Mouse (Mus musculus) forebrain, embryonic 11.5 days (tissue): ENCODE measurements around the gene Cdc42bpa. TPM values are rescaled to one million over a fixed set of nuclear protein-coding genes. Genes with fewer than 3 reads are reported as not detected.

Experiments used
- ATAC-seq: fragments of 200-750 bp; cut with Nextera tagmentation; replicated peaks from 2 replicates; pipeline ENCODE4 v1.8.0; 2017; ENCODE audit warnings: moderate TSS enrichment; ENCODE audit not compliant: low FRiP score
- DNase-seq: peaks from one replicate; pipeline ENCODE4 v3.0.0-alpha.2; 2017; ENCODE audit warnings: low spot score
- H3K27ac ChIP-seq: fragments of 300-500 bp; sonication (generic); 2 replicates; pipeline ENCODE4 v1.5.1; 2014; ENCODE audit warnings: low read depth, low read length
- H3K27me3 ChIP-seq: fragments of 300-500 bp; sonication (generic); 2 replicates; pipeline ENCODE4 v1.6.1; 2014; ENCODE audit warnings: mild to moderate bottlenecking, low read length, mixed read lengths; ENCODE audit not compliant: control insufficient read depth, insufficient read depth
- H3K36me3 ChIP-seq: fragments of 300-500 bp; sonication (generic); 2 replicates; pipeline ENCODE4 v1.6.1; 2014; ENCODE audit warnings: mild to moderate bottlenecking, low read length, moderate library complexity, mixed read lengths; ENCODE audit not compliant: control insufficient read depth, insufficient read depth
- H3K4me1 ChIP-seq: fragments of 300-500 bp; sonication (generic); replicated peaks from 2 replicates; pipeline ENCODE4 v1.6.1; 2014; ENCODE audit warnings: low read length, mixed read lengths; ENCODE audit not compliant: control insufficient read depth, insufficient read depth
- H3K4me2 ChIP-seq: fragments of 300-500 bp; sonication (generic); 2 replicates; pipeline ENCODE4 v1.6.1; 2014; ENCODE audit warnings: low read depth, mild to moderate bottlenecking, low read length, moderate library complexity, mixed read lengths; ENCODE audit not compliant: severe bottlenecking
- H3K4me3 ChIP-seq: fragments of 300-500 bp; sonication (generic); 2 replicates; pipeline ENCODE4 v1.5.1; 2014; ENCODE audit warnings: low read depth, low read length
- H3K9ac ChIP-seq: fragments of 300-500 bp; sonication (generic); 2 replicates; pipeline ENCODE4 v1.6.1; 2014; ENCODE audit warnings: low read length
- H3K9me3 ChIP-seq: fragments of 300-500 bp; sonication (generic); 2 replicates; pipeline ENCODE4 v1.6.1; 2016; ENCODE audit warnings: low read length, mixed read lengths; ENCODE audit not compliant: control insufficient read depth
- WGBS: fragments of 180-500 bp; shearing (Covaris S2); extraction: QIAGEN DNeasy Blood & Tissue Kit; methylation state at CpG from one replicate; pipeline ENCODE4 v1.1.7; 2014; 5-methylcytosine and 5-hydroxymethylcytosine counted together
- polyA plus RNA-seq: library from polyadenylated mRNA; unstranded; fragments of >200 nt; fragmentation: Nextera tagmentation; extraction: Ambion mirVana; gene quantifications from 2 replicates; pipeline ENCODE4 v1.2.1, GENCODE M21; 2014

The Cdc42bpa gene
- polyA plus RNA-seq, 1 experiment from 2014 or later: 17.1 TPM

DNA sequence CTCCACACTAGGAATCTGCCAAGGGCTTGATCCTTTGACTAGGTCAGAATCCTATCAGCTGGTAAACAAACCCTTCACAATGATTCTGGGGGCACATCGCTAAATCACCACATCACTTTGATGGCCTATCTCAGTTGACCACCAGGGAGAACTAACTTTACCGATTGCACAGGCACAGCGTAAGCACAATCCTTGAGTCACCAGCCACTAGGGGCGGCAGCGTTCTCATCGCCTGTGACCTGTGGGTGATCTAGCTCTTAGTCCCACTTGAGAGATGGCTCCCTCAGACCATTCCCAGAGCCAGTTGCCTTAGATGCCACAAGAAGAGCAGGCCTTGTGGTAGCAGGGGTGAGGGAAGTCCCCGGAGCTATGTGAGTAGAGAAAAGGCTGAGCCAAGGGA, 31.4 kb upstream of the Cdc42bpa start:
- H3K27ac ChIP-seq: no peak overlapping the region
- no peaks in the 10 kb centered on the region for H3K36me3 ChIP-seq
- ATAC-seq (no peak), DNase-seq (peak; percentile 44)
- H3K4me2 ChIP-seq: no peak overlapping the region
- no peak overlapping the region for H3K9ac ChIP-seq
- H3K27me3 ChIP-seq: no peaks in the 10 kb centered on the region
- no peaks in the 10 kb centered on the region for H3K4me1 ChIP-seq
- H3K4me3 ChIP-seq: no peak overlapping the region
- no peaks in the 10 kb centered on the region for H3K9me3 ChIP-seq
- 58% methylated on average over 7 of the region's 7 CpGs for WGBS

DNA sequence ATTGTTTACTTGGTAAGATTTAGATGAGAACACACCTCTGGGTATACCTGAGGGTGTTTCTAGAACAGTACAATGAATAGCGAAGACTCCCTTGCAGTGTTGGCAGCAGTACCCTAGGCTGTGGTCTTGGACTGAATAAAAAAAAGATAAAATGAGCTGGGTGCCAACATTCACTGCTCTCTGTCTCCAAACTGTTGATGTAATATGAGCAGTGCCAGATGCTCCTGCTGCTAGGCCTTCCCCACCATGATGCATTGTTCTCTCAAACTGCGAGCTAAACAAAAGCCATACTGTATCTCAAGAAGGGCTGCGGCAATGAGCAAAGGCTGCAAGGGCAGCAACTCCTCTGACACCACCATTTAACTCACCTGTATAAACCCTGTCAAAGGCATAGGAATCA, 29.0 kb upstream of the Cdc42bpa start:
- H3K27ac ChIP-seq: no peak overlapping the region
- no peaks in the 10 kb centered on the region for H3K27me3 ChIP-seq
- H3K9me3 ChIP-seq: no peaks in the 10 kb centered on the region
- H3K4me1 ChIP-seq: no peaks in the 10 kb centered on the region
- DNase-seq: no peak
- ATAC-seq: no peak
- no peak overlapping the region for H3K9ac ChIP-seq
- H3K36me3 ChIP-seq: no peaks in the 10 kb centered on the region
- WGBS: 78% methylated on average over 3 of the region's 3 CpGs
- H3K4me3 ChIP-seq: no peak overlapping the region
- H3K4me2 ChIP-seq: no peak overlapping the region

DNA sequence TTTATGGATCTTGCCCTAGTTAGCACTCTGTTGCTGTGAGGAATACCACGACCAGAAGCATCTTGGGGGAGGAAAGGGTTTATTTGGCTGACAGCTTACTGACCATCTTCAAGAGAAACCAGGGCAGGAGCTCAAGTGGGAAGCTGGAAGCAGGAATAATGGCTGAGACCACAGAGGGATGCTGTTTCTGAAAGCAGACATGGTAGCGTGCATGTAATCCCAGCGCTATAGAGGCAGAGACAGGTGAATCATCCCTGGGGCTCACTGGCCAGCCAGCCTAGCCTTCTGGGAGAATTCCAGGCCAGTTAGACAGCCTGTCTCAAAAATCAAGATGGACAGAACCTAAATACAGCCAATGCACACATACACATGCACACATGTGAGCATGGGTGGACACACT, 26.2 kb upstream of the Cdc42bpa start:
- no peaks in the 10 kb centered on the region for H3K36me3 ChIP-seq
- H3K4me3 ChIP-seq: no peak overlapping the region
- no peak for DNase-seq
- ATAC-seq: no peak
- 87% methylated on average over 3 of the region's 3 CpGs for WGBS
- H3K27me3 ChIP-seq: no peaks in the 10 kb centered on the region
- no peak overlapping the region for H3K9ac ChIP-seq
- no peak overlapping the region for H3K27ac ChIP-seq
- H3K9me3 ChIP-seq: no peaks in the 10 kb centered on the region
- H3K4me1 ChIP-seq: no peaks in the 10 kb centered on the region
- no peak overlapping the region for H3K4me2 ChIP-seq

- Histone ChIP-seq H3K27me3 (no peaks in the 10 kb centered on the region), H3K4me3 (no peak overlapping the region), H3K4me2 (no peak overlapping the region), H3K4me1 (no peaks in the 10 kb centered on the region; the same call in 1 of the 2 replicates), H3K27ac (no peak overlapping the region), H3K9ac (no peak overlapping the region), H3K9me3 (no peaks in the 10 kb centered on the region), H3K36me3 (no peaks in the 10 kb centered on the region)
- WGBS: 77% methylated on average over 23 of the region's 23 CpGs
- DNase-seq: no peak
- ATAC-seq: no peak
Observed at GRCm38 (mm10) chr1:179940071-179940786, 20.0 kb upstream of the Cdc42bpa start.

DNA sequence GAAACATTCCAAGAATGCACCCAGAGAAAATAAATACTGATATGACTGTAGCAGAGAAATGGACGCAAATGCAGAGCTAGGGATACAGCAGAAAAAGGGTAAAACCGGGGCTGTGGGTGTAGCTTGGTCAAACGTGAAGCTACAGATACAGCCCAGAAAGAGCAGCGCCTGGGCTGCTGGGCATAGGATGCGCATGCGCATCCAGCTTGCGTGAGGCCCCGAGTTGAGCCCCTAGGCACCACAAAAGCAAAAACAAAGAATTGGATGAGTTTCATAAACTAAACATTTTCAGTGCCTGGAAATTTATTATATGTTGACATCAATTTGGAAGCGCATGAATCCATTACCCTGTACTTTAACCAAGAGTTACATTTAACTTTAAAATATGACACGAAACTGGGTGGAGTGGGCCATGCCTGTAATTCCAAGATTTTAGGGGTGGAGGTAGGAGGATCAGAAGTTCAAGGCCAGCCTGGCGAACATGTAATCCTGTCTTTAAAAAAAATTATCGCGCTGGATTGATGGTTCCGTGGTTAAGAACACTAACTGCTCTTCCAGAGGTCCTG, 19.4 kb upstream of the Cdc42bpa start:
- Histone ChIP-seq H3K4me3 (no peak overlapping the region), H3K4me1 (no peaks in the 10 kb centered on the region; the same call in 1 of the 2 replicates), H3K4me2 (no peak overlapping the region), H3K36me3 (no peaks in the 10 kb centered on the region), H3K27me3 (no peaks in the 10 kb centered on the region), H3K27ac (no peak overlapping the region), H3K9ac (no peak overlapping the region), H3K9me3 (no peaks in the 10 kb centered on the region)
- DNase-seq: no peak
- 86% methylated on average over 14 of the region's 14 CpGs for WGBS
- ATAC-seq: no peak

GRCm38 (mm10) chr1:179945017-179945416, 15.3 kb upstream of the Cdc42bpa start:
- no peaks in the 10 kb centered on the region for H3K27me3 ChIP-seq
- WGBS: 89% methylated on average over 10 of the region's 10 CpGs
- H3K4me2 ChIP-seq: no peak overlapping the region
- H3K27ac ChIP-seq: no peak overlapping the region
- no peak for DNase-seq
- no peak for ATAC-seq
- no peaks in the 10 kb centered on the region; the same call in 1 of the 2 replicates for H3K4me1 ChIP-seq
- no peaks in the 10 kb centered on the region for H3K9me3 ChIP-seq
- no peak overlapping the region for H3K4me3 ChIP-seq
- no peaks in the 10 kb centered on the region for H3K36me3 ChIP-seq
- no peak overlapping the region for H3K9ac ChIP-seq

DNA sequence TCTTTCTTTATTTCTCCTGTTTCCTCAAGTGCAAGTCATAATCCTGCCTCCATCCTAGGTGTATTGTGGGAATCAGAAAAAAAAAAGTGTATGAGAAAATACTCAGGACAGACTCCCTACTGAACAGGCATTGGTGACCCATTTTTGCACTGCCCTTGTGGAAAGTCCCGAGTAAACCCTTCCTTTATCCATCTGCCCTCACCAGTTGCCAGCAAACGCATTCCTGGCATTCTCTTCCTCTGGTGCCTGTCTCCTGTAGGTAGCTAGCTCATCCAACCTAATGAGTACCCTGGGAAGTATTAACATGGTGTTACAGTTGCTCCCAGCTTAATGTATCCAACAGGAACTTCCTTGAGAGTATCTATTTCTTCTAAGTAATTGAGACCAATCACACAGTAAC, 13.7 kb upstream of the Cdc42bpa start:
- H3K4me3 ChIP-seq: no peak overlapping the region
- H3K27me3 ChIP-seq: no peaks in the 10 kb centered on the region
- no peak overlapping the region for H3K9ac ChIP-seq
- DNase-seq: no peak
- ATAC-seq: no peak
- 49% methylated on average over 2 of the region's 2 CpGs for WGBS
- no peaks in the 10 kb centered on the region for H3K9me3 ChIP-seq
- H3K27ac ChIP-seq: no peak overlapping the region
- no peak overlapping the region for H3K4me2 ChIP-seq
- no peaks in the 10 kb centered on the region for H3K4me1 ChIP-seq
- H3K36me3 ChIP-seq: no peaks in the 10 kb centered on the region

GRCm38 (mm10) chr1:179947653-179948052, 12.6 kb upstream of the Cdc42bpa start:
- H3K4me2 ChIP-seq: no peak overlapping the region
- H3K27me3 ChIP-seq: no peaks in the 10 kb centered on the region
- ATAC-seq: no peak
- no peaks in the 10 kb centered on the region for H3K36me3 ChIP-seq
- 90% methylated on average over 2 of the region's 2 CpGs for WGBS
- H3K9me3 ChIP-seq: no peaks in the 10 kb centered on the region
- no peak for DNase-seq
- H3K27ac ChIP-seq: no peak overlapping the region
- H3K4me3 ChIP-seq: no peak overlapping the region
- H3K4me1 ChIP-seq: no peaks in the 10 kb centered on the region
- H3K9ac ChIP-seq: no peak overlapping the region

DNA sequence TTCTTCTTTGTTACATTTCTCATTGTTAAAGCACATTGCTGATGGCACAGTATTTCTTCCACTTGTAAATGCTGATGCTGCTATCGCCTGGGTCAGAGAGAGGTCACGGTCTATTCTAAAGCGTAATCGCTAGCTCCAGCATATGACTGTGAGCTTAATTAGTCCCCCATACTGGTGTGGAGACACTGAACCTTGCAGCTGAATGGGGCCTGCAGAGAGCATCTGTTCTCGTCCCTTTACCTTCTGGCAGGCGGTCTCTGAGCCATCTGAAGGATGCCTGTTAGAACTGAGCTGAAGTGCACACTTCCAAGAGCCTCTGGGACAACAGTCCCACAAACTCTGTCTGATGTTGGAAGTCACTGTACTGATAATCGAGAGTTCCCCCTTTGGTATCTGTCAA, 8.7 kb upstream of the Cdc42bpa start:
- Histone ChIP-seq H3K9ac (no peak overlapping the region), H3K4me3 (no peak overlapping the region), H3K4me1 (no peaks in the 10 kb centered on the region), H3K36me3 (no peaks in the 10 kb centered on the region), H3K27me3 (no peaks in the 10 kb centered on the region), H3K27ac (no peak overlapping the region), H3K9me3 (no peaks in the 10 kb centered on the region), H3K4me2 (no peak overlapping the region)
- ATAC-seq (peak; percentile 55; the same call in 1 of the 2 replicates), DNase-seq (no peak)
- 46% methylated on average over 7 of the region's 7 CpGs for WGBS
